Mouse (Mus musculus): ENCODE measurements around the gene Zfp644. TPM values are rescaled to one million over a fixed set of nuclear protein-coding genes. Genes with fewer than 3 reads are reported as not detected.

The Zfp644 gene
- polyA plus RNA-seq (2014; fragmentation: Nextera tagmentation; extraction: Ambion mirVana), result 106 and 110 TPM in 2 replicates

DNA sequence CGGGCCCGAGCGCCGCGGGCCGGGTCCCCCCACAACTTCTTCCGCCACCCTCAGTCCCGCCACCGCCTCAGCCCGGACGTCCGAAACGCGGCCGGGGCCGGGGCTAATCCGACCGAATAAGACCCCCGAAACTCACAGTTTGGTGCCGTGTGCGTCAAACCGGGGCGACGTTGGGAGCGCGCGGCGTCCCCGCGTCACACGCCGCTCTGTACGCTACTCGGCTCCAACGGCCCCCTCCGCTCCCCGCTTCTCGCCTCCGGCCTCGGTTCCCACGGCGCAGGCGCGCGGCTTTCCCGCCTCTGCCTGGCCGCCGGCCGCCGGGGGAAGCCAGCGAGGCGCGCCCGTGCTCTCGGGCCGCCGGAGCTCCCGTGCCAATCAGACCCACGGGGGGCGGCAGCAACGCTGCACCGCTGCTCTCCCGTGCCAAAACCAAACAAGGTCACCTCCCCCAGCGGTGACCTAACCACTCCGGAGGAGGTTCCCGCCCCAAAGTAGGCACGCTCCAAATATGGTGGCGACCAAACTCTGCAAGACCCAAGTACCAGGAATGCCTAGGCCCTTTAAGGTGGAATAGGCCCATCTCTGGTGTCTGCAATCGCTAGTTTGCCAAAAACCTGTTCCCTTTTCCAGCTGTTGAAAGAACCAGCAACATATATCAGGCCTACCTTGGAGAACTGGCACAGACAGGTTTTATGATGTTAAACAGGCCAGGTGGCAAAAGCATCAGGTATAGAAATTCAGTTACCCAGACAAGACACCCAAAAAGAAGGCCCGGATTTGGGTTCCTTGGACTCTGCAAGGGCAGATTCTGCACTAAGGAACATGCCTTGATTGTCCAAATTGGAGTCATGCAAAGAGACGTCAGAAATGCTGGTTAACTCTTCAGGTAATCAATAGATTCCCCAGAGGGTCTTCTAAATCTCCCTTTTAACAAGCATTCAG is at the start of gene Zfp644:
TSS of gene Zfp644 (minus strand) at position 892 of the 942 bp plus-strand sequence.
- peak within 1 kb of the TSS; percentile 83 for H3K4me3 ChIP-seq (ENCODE audit: low read depth, low read length)
- DNase-seq (ENCODE audit: low spot score) (peak; percentile 95), ATAC-seq (peak; percentile 97)
- WGBS, result under 1% methylated on average over 70 of the region's 71 CpGs
- H3K9me3 ChIP-seq (replicated peaks; ENCODE audit: control insufficient read depth, low read length), result no peaks in the 10 kb centered on the region
- peak within 1 kb of the TSS; percentile 99 for H3K27ac ChIP-seq (ENCODE audit: low read depth, low read length)
- peaks cover 14% of the 10 kb centered on the region; the same call in 1 of the 2 replicates for H3K4me1 ChIP-seq (ENCODE audit: control insufficient read depth, insufficient read depth, low read length)
- no peaks in the 10 kb centered on the region for H3K27me3 ChIP-seq (replicated peaks; ENCODE audit: control insufficient read depth, insufficient read depth, low read length)
- peak within 1 kb of the TSS; percentile 76 for H3K4me2 ChIP-seq (ENCODE audit: low read length)
- peak within 1 kb of the TSS; percentile 97 for H3K9ac ChIP-seq (ENCODE audit: low read length)
- H3K36me3 ChIP-seq (ENCODE audit: control insufficient read depth, insufficient read depth, low read length), result peaks cover 5% of the 10 kb centered on the region; the same call in 1 of the 2 replicates

DNA sequence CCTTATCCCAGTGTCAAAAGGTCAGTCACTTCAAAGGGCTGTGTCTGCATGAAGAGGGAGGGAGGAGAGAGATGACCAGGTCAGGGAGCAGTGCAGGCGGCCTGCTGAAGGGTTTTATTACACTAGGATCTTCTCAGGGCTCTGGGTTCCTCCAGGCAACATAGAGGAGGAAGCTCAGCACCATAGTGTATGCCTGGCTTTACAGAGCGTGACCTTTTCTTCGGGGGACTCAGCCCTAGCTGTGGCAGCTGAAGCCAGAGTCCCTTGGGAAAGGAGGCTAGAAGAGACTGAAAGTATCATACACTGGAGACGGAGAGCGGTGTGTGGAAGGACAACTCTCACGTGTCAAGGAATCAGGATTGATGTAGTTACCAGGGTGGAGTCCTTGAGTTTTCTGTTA is 42.6 kb upstream of the Zfp644 start:
- H3K36me3 ChIP-seq (ENCODE audit: control insufficient read depth, insufficient read depth, low read length), result no peaks in the 10 kb centered on the region
- no peaks in the 10 kb centered on the region for H3K27me3 ChIP-seq (replicated peaks; ENCODE audit: control insufficient read depth, insufficient read depth, low read length)
- H3K9ac ChIP-seq (ENCODE audit: low read length), result no peak overlapping the region
- ATAC-seq (no peak), DNase-seq (ENCODE audit: low spot score) (no peak)
- H3K4me1 ChIP-seq (ENCODE audit: control insufficient read depth, insufficient read depth, low read length), result no peaks in the 10 kb centered on the region
- H3K4me3 ChIP-seq (ENCODE audit: low read depth, low read length), result no peak overlapping the region
- no peaks in the 10 kb centered on the region for H3K9me3 ChIP-seq (replicated peaks; ENCODE audit: control insufficient read depth, low read length)
- 65% methylated on average over 6 of the region's 6 CpGs for WGBS
- no peak overlapping the region for H3K27ac ChIP-seq (ENCODE audit: low read depth, low read length)
- no peak overlapping the region for H3K4me2 ChIP-seq (ENCODE audit: low read length)

DNA sequence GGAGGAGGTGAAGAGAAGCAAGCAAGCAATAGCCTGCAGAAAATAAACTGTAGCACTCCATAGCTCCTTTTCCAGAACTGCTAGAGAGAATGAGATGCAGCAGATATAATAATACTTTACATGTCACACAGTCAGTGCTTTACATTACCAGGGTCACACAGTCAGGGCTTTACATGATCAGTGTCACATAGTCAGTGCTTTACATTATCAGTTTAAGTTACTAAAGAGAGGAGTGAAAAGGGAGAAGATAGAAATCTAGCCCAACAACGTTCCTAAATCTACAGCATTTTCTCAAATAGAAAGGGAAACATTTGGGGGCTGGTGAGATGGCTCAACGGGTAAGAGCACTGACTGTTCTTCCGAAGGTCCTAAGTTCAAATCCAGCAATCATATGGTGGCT is 26.4 kb upstream of the Zfp644 start:
- H3K9ac ChIP-seq (ENCODE audit: low read length), result no peak overlapping the region
- no peak for DNase-seq (ENCODE audit: low spot score)
- WGBS, result 91% methylated on average over 3 of the region's 3 CpGs
- no peak overlapping the region for H3K27ac ChIP-seq (ENCODE audit: low read depth, low read length)
- no peaks in the 10 kb centered on the region for H3K4me1 ChIP-seq (ENCODE audit: control insufficient read depth, insufficient read depth, low read length)
- H3K36me3 ChIP-seq (ENCODE audit: control insufficient read depth, insufficient read depth, low read length), result no peaks in the 10 kb centered on the region
- H3K27me3 ChIP-seq (replicated peaks; ENCODE audit: control insufficient read depth, insufficient read depth, low read length), result no peaks in the 10 kb centered on the region
- no peaks in the 10 kb centered on the region for H3K9me3 ChIP-seq (replicated peaks; ENCODE audit: control insufficient read depth, low read length)
- H3K4me2 ChIP-seq (ENCODE audit: low read length), result no peak overlapping the region
- ATAC-seq, result no peak
- no peak overlapping the region for H3K4me3 ChIP-seq (ENCODE audit: low read depth, low read length)

DNA sequence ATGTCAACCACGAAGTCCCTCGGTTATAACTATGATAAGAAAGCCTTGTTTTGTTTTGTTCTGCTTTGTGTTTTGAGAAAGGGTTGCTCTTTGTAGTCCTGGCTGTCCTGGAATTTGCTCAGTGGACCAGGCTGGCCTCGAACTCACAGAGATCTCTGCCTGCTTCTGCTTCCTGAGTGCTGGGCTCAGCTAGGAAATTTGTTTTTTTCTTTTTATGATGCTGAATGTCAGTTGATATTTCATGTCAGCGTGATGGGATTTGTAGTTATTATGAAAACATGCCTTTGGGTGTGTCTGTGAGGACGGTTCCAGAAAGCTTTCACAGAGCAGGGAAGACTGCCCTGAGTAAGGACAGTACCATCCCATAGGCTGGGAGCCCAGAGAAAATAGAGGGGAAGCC is 25.7 kb upstream of the Zfp644 start:
- WGBS, result 79% methylated on average over 5 of the region's 5 CpGs
- Histone ChIP-seq H3K9ac (ENCODE audit: low read length) (no peak overlapping the region), H3K9me3 (replicated peaks; ENCODE audit: control insufficient read depth, low read length) (no peaks in the 10 kb centered on the region), H3K4me3 (ENCODE audit: low read depth, low read length) (no peak overlapping the region), H3K27me3 (replicated peaks; ENCODE audit: control insufficient read depth, insufficient read depth, low read length) (no peaks in the 10 kb centered on the region), H3K27ac (ENCODE audit: low read depth, low read length) (no peak overlapping the region), H3K4me2 (ENCODE audit: low read length) (no peak overlapping the region), H3K4me1 (ENCODE audit: control insufficient read depth, insufficient read depth, low read length) (no peaks in the 10 kb centered on the region), H3K36me3 (ENCODE audit: control insufficient read depth, insufficient read depth, low read length) (no peaks in the 10 kb centered on the region)
- ATAC-seq, result no peak
- no peak for DNase-seq (ENCODE audit: low spot score)

DNA sequence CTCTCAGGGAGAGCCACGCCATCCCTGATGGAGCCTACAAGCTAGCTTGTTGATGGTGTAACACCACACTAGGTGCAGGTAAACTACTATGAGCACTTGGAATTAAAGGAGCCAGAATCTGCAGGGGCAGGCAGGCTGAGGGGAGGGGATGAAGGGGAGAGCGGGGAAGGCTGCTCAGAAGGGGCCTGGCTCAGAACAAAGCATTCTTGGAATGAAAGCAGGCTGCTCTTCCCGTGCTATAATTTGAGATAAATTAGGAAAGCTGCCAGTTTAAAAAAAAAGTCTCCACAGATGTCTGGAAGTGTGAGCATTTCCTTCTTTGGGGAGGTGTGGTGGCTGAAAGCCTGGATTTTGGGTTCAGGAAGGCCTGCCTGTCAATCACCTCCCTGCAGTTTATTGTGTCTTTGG is 14.8 kb upstream of the Zfp644 start:
- no peak overlapping the region for H3K4me3 ChIP-seq (ENCODE audit: low read depth, low read length)
- peak; percentile 96 for DNase-seq (ENCODE audit: low spot score)
- H3K9ac ChIP-seq (ENCODE audit: low read length), result peak overlapping the region; percentile 51
- H3K27me3 ChIP-seq (replicated peaks; ENCODE audit: control insufficient read depth, insufficient read depth, low read length), result no peaks in the 10 kb centered on the region
- H3K4me2 ChIP-seq (ENCODE audit: low read length), result no peak overlapping the region; the same call in 1 of the 2 replicates
- H3K36me3 ChIP-seq (ENCODE audit: control insufficient read depth, insufficient read depth, low read length), result no peaks in the 10 kb centered on the region
- peak; percentile 91 for ATAC-seq
- 11% methylated on average over 3 of the region's 3 CpGs for WGBS
- H3K9me3 ChIP-seq (replicated peaks; ENCODE audit: control insufficient read depth, low read length), result no peaks in the 10 kb centered on the region
- peak overlapping the region; percentile 72 for H3K27ac ChIP-seq (ENCODE audit: low read depth, low read length)
- peaks cover 15% of the 10 kb centered on the region for H3K4me1 ChIP-seq (ENCODE audit: control insufficient read depth, insufficient read depth, low read length)

DNA sequence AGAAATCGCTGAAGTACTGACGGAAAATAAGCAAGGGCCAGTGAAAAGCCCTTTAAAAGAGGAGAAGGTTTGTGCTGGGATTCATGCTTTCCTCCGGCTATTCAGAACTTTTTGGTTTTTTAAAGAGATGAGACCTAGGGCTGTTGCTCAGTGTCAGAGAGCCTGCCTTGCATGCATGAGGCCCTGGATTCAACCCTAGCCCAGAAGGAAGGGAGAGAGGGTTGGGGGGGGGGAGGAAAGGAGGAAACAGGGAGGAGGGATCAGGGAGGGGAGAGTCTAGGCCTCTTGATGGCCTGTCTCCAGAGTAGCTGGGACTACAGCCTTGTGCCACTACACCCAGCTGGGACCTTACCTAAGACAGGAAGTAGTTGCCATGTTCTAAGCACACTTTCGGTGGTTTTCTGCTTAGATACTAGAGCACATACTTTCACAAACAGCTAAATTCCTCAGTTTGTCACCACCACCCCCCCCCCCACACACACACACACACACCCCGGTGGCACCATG is 14.2 kb upstream of the Zfp644 start:
- Histone ChIP-seq H3K4me3 (ENCODE audit: low read depth, low read length) (no peak overlapping the region), H3K9me3 (replicated peaks; ENCODE audit: control insufficient read depth, low read length) (no peaks in the 10 kb centered on the region), H3K36me3 (ENCODE audit: control insufficient read depth, insufficient read depth, low read length) (no peaks in the 10 kb centered on the region), H3K4me2 (ENCODE audit: low read length) (no peak overlapping the region; the same call in 1 of the 2 replicates), H3K27ac (ENCODE audit: low read depth, low read length) (peak overlapping the region; percentile 72), H3K9ac (ENCODE audit: low read length) (peak overlapping the region; percentile 51), H3K4me1 (ENCODE audit: control insufficient read depth, insufficient read depth, low read length) (peaks cover 15% of the 10 kb centered on the region), H3K27me3 (replicated peaks; ENCODE audit: control insufficient read depth, insufficient read depth, low read length) (no peaks in the 10 kb centered on the region)
- DNase-seq (ENCODE audit: low spot score) (peak; percentile 9), ATAC-seq (peak; percentile 18)
- 65% methylated on average over 5 of the region's 5 CpGs for WGBS

DNA sequence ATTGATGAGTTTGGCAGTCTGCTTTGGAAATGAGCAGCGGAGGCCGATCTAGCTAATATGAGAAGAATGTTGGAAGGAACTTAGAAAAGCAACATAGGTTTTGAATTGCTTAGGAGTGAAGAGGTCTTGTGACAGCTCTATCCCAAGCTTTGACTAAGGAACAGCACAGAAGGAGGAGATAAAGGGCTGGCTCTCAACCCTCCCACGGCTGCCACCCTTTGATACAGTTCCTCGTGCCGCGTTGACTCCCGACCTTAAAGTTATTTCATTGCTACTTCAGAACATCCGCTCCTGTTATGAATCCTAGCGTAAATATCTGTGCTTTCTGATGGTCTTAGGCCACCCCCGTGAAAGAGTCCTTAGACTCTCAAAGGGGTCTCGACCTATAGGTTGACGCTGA is 13.5 kb upstream of the Zfp644 start:
- Histone ChIP-seq H3K27ac (ENCODE audit: low read depth, low read length) (no peak overlapping the region), H3K4me3 (ENCODE audit: low read depth, low read length) (no peak overlapping the region), H3K4me2 (ENCODE audit: low read length) (no peak overlapping the region), H3K36me3 (ENCODE audit: control insufficient read depth, insufficient read depth, low read length) (no peaks in the 10 kb centered on the region), H3K9me3 (replicated peaks; ENCODE audit: control insufficient read depth, low read length) (no peaks in the 10 kb centered on the region), H3K9ac (ENCODE audit: low read length) (no peak overlapping the region), H3K27me3 (replicated peaks; ENCODE audit: control insufficient read depth, insufficient read depth, low read length) (no peaks in the 10 kb centered on the region), H3K4me1 (ENCODE audit: control insufficient read depth, insufficient read depth, low read length) (peaks cover 15% of the 10 kb centered on the region)
- DNase-seq (ENCODE audit: low spot score), result no peak
- no peak for ATAC-seq
- whole genome bisulfite sequencing, result 82% methylated on average over 12 of the region's 12 CpGs

DNA sequence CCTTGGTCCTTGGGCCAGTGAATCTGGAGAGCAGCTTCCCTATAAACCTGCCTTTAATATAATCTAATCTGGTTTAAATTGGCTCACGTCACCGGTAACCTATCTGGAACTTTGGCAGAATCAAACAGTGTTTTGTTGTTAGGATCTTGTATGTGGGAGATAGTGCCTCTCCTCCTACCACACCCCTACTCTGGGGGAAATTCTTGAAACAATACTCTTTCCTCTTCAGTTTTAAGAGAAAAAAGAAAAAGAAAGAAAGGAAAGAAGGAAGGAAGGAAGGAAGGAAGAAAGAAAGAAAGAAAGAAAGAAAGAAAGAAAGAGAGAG is 13.0 kb upstream of the Zfp644 start:
- Histone ChIP-seq H3K9ac (ENCODE audit: low read length) (no peak overlapping the region), H3K36me3 (ENCODE audit: control insufficient read depth, insufficient read depth, low read length) (no peaks in the 10 kb centered on the region), H3K27ac (ENCODE audit: low read depth, low read length) (no peak overlapping the region), H3K4me1 (ENCODE audit: control insufficient read depth, insufficient read depth, low read length) (peaks cover 15% of the 10 kb centered on the region), H3K9me3 (replicated peaks; ENCODE audit: control insufficient read depth, low read length) (no peaks in the 10 kb centered on the region), H3K4me3 (ENCODE audit: low read depth, low read length) (no peak overlapping the region), H3K27me3 (replicated peaks; ENCODE audit: control insufficient read depth, insufficient read depth, low read length) (no peaks in the 10 kb centered on the region), H3K4me2 (ENCODE audit: low read length) (no peak overlapping the region)
- WGBS, result 65% methylated on average over 2 of the region's 2 CpGs
- no peak for ATAC-seq
- DNase-seq (ENCODE audit: low spot score), result no peak

Measured in forebrain, embryonic 14.5 days (tissue).